Mouse (Mus musculus) lung, postnatal 0 days (tissue): ENCODE measurements around the gene Flywch2.

ENCODE experiments used
- CTCF ChIP-seq: IDR thresholded peaks from 2 replicates; pipeline ENCODE4 v1.5.1; 2016; ENCODE audit warnings: antibody characterized with exemption, mild to moderate bottlenecking
- EP300 ChIP-seq: IDR thresholded peaks from 2 replicates; pipeline ENCODE4 v1.6.1; 2016; ENCODE audit warnings: antibody characterized with exemption, mild to moderate bottlenecking, control low read depth

- TF ChIP-seq CTCF (no peak), EP300 (no peak)
Measured at GRCm38 (mm10) chr17:23831201-23831600, 45.3 kb upstream of the Flywch2 start.
